Mouse (Mus musculus) kidney, postnatal 10 days (tissue): ENCODE results near the gene Hist1h4f.
A peak's percentile ranks its signal among the peaks of the same experiment; 100 is the strongest.

Experiments
- DNase-seq: peaks from one replicate; pipeline ENCODE4 v3.0.0; 2021; ENCODE audit warnings: mixed read lengths

Gene Hist1h4f

GRCm38 (mm10) chr13:23532262-23533075 is 19.0 kb downstream of the Hist1h4f start:
- no peak for DNase-seq

- DNase-seq, result peak; percentile 97
Measured at GRCm38 (mm10) chr13:23530901-23531875, 20.3 kb downstream of the Hist1h4f start, which contains the start of gene Hist1h4h. Hist1h4h (plus strand) TSS chr13:23531050.

- DNase-seq, result peak; percentile 73
Measured at GRCm38 (mm10) chr13:23530181-23530900, 21.1 kb downstream of the Hist1h4f start.

DNA sequence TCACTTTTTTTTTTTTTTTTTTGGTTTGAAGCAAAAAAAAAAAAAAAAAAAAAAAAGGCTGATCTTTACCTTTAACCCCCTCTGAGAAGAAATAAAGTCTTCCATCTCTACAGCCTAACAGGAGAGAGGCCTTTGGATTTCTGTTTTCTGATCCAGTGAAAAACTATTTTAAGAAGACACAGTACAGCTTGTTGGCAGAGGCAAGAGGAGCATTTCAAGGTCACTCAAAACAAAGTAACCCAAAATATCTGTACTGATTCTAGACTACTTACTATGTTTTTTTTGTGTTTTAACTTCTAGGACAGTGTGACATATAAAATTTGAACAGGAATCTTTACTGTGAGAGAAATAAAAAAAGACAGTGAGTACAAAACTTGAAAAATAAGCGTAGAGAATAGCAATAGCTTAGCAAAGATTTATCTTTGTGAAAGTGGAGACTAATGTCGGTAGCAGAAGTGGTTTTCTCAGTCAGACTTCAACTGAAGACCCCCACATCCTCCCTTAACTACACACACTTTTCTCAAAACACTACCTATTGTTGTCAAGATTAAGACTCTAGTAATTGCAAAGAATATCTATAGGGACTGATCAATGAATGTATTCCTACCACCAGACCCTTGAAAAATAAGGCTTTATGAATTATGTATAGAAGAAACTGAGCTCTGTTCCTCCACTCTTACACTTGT is 21.8 kb downstream of the Hist1h4f start:
- DNase-seq, result no peak

- DNase-seq, result no peak
Measured at GRCm38 (mm10) chr13:23529005-23529404, 22.4 kb downstream of the Hist1h4f start.

DNA sequence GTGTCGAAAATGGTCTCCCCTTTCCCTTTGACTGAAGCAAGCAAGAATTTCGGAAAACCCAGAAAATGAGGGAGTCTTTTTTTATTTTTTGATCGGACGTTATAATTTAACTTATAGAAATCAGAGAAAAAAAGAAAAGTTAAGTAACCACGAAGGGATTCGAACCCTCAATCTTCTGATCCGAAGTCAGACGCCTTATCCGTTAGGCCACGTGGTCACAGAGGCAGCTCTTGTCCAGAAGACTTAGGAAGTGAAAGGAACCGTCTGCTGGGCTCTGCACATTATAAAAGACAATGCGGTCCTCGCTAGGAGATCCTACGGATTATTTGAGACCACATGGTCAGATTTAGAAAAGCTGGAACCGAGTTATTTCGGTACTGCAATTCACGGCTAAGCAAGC is 25.1 kb downstream of the Hist1h4f start:
- DNase-seq, result peak; percentile 93

- DNase-seq, result peak; percentile 38
Measured at GRCm38 (mm10) chr13:23525901-23526300, 25.5 kb downstream of the Hist1h4f start.

DNA sequence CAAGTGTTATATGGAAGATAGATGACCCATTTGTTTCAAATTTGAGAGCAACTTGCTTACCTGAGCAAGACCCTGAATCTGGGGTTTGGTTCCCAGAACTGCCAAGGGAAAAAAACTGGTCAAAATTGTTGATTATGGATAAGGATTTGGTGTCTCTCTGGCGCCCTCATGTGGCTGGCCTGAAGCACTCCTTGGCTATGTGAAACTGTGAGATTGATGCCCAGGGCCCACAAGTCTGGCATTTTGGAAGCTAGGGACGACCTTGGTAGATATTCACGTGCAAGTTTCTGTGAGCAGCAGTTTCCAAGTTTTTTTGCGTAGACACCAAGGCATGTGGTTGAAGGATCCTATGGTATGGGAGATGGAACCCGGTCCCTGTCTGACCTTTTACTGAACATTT is 26.8 kb downstream of the Hist1h4f start:
- DNase-seq, result peak; percentile 77

- no peak for DNase-seq
Measured at GRCm38 (mm10) chr13:23523976-23524375, 27.5 kb downstream of the Hist1h4f start.

DNA sequence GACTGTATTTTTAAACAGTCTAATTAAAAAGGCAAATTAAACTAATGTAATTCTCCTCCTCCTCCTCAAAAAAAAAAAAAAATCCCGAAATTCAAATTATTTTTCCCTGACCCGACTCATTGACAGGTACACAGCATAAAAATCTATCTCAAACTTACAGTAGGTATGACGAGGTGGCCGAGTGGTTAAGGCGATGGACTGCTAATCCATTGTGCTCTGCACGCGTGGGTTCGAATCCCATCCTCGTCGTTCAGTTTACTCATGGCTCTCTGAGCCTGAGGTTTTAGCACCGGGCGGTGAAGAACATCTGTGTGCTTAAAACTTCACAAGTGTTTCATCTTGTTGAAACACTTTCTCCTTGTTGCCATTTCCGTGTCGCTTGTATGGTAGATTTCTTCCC is 29.7 kb downstream of the Hist1h4f start:
- DNase-seq, result peak; percentile 83

DNA sequence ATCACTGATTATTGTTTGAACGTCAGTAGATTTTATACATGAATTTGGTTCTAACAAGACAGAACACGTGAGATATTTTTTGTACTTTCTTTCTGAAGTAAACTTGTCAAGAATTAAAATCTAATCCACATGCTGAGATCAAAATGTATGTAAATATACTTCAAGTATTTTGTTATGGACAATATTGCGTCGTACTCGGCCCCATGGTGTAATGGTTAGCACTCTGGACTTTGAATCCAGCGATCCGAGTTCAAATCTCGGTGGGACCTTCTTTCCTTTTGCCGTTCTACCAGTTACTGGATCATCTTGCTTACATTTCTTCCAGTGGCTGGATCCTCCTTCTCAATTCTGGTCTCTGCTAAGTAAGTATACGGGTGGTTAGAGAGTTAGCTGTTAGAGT is 32.0 kb downstream of the Hist1h4f start:
- peak; percentile 83 for DNase-seq

DNA sequence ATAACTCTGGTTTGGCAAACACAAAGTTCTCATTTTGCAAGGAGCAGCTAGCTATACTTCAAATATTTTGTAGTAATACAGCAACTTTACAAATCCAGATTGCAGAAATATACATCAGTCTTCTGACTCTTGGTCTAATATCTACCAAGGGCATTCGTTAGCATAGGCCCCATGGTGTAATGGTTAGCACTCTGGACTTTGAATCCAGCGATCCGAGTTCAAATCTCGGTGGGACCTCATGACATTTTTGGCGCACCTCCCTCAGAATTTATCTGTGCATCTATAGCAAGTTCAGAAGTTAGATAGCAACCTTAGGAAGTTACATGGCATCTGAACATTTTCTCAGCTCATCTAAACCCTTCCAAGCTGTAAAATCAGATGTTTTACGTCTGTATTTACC is 32.6 kb downstream of the Hist1h4f start:
- DNase-seq, result peak; percentile 80

GRCm38 (mm10) chr13:23518295-23518603 is 33.2 kb downstream of the Hist1h4f start:
- no peak for DNase-seq

GRCm38 (mm10) chr13:23517603-23518294 is 33.7 kb downstream of the Hist1h4f start:
- peak; percentile 91 for DNase-seq

- peak; percentile 88 for DNase-seq
Measured at GRCm38 (mm10) chr13:23516822-23517602, 34.4 kb downstream of the Hist1h4f start.

DNA sequence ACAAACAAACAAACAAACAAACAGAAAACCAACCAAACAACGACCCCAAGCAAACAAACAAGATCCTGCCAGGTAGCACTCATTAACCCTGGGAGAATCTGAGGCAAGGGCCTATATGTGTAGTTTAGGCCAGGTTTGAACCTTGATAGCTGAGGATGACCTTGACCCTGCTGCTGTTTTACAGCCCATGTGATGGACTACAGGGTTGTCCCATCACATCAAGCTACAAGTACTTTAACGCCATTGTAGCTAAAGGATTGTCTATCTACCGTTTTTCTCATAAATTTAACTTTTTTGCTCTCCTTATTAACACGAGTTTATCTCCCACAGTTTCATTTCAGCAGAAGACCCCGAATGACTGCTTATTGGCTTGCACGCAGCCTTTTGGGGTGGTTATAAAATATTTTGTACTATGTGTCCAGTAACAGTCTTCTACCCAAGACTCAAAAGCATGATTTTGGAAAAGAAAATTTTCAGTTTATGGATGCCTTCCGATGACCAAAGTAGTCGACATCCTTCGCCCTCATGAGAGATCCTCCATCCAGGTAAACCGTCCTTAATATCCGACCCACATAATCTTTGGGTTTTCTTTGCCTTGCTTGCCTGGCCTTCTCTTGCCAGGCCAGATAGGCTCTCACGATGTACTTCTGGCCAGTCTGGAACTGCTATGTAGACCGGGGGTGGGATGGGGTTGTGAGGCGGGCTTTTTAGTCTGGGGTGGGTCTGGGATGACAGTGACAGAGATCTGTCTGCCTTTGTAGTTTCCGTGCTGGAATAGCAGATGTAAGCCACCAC is 35.4 kb downstream of the Hist1h4f start:
- no peak for DNase-seq

GRCm38 (mm10) chr13:23515281-23515680 is 36.2 kb downstream of the Hist1h4f start:
- no peak for DNase-seq

GRCm38 (mm10) chr13:23513517-23513916 is 37.9 kb downstream of the Hist1h4f start:
- no peak for DNase-seq

GRCm38 (mm10) chr13:23510127-23510526 is 41.3 kb downstream of the Hist1h4f start:
- no peak for DNase-seq
